Mouse (Mus musculus): Measurements from ENCODE around the gene Tenm2.
A peak's percentile ranks its signal among the peaks of the same experiment; 100 is the strongest.

The Tenm2 gene

GRCm38 (mm10) chr11:36488666-36489065 is 747.1 kb downstream of the Tenm2 start:
- peak; percentile 60 for DNase-seq (ENCODE audit: low read depth, low spot score)

GRCm38 (mm10) chr11:36486092-36486491 is 749.7 kb downstream of the Tenm2 start:
- peak; percentile 59 for DNase-seq (ENCODE audit: low read depth, low spot score)

GRCm38 (mm10) chr11:36484466-36485069 is 751.2 kb downstream of the Tenm2 start:
- DNase-seq (ENCODE audit: low read depth, low spot score): peak; percentile 76

GRCm38 (mm10) chr11:36482136-36482535 is 753.6 kb downstream of the Tenm2 start:
- DNase-seq (ENCODE audit: low read depth, low spot score): peak; percentile 35

- DNase-seq (ENCODE audit: low read depth, low spot score): no peak
These were observed 754.2 kb downstream of the Tenm2 start for GRCm38 (mm10) chr11:36481524-36481923.

GRCm38 (mm10) chr11:36481086-36481485 is 754.7 kb downstream of the Tenm2 start:
- DNase-seq (ENCODE audit: low read depth, low spot score): no peak

- no peak for DNase-seq (ENCODE audit: low read depth, low spot score)
These were observed 765.8 kb downstream of the Tenm2 start for GRCm38 (mm10) chr11:36469811-36470551.

GRCm38 (mm10) chr11:36458451-36458850 is 777.3 kb downstream of the Tenm2 start:
- peak; percentile 68 for DNase-seq (ENCODE audit: low read depth, low spot score)

GRCm38 (mm10) chr11:36454076-36454475 is 781.7 kb downstream of the Tenm2 start:
- DNase-seq (ENCODE audit: low read depth, low spot score): no peak

GRCm38 (mm10) chr11:36452436-36452835 is 783.3 kb downstream of the Tenm2 start:
- DNase-seq (ENCODE audit: low read depth, low spot score): peak; percentile 65

GRCm38 (mm10) chr11:36446351-36446750 is 789.4 kb downstream of the Tenm2 start:
- no peak for DNase-seq (ENCODE audit: low read depth, low spot score)

- DNase-seq (ENCODE audit: low read depth, low spot score): no peak
These were observed 791.9 kb downstream of the Tenm2 start for GRCm38 (mm10) chr11:36443821-36444220.

GRCm38 (mm10) chr11:36441801-36442200 is 794.0 kb downstream of the Tenm2 start:
- no peak for DNase-seq (ENCODE audit: low read depth, low spot score)

- DNase-seq (ENCODE audit: low read depth, low spot score): no peak
These were observed 799.5 kb downstream of the Tenm2 start for GRCm38 (mm10) chr11:36436251-36436650.

- DNase-seq (ENCODE audit: low read depth, low spot score): no peak
These were observed 806.8 kb downstream of the Tenm2 start for GRCm38 (mm10) chr11:36428947-36429346.

GRCm38 (mm10) chr11:36424959-36425358 is 810.8 kb downstream of the Tenm2 start:
- DNase-seq (ENCODE audit: low read depth, low spot score): no peak

- DNase-seq (ENCODE audit: low read depth, low spot score): no peak
These were observed 815.7 kb downstream of the Tenm2 start for GRCm38 (mm10) chr11:36420047-36420446.

GRCm38 (mm10) chr11:36415244-36415643 is 820.5 kb downstream of the Tenm2 start:
- DNase-seq (ENCODE audit: low read depth, low spot score): no peak

- no peak for DNase-seq (ENCODE audit: low read depth, low spot score)
These were observed 824.9 kb downstream of the Tenm2 start for GRCm38 (mm10) chr11:36410881-36411280.

GRCm38 (mm10) chr11:36395803-36396710 is 839.7 kb downstream of the Tenm2 start:
- no peak for DNase-seq (ENCODE audit: low read depth, low spot score)

GRCm38 (mm10) chr11:36384696-36385095 is 851.1 kb downstream of the Tenm2 start:
- no peak for DNase-seq (ENCODE audit: low read depth, low spot score)

GRCm38 (mm10) chr11:36371814-36372213 is 864.0 kb downstream of the Tenm2 start:
- DNase-seq (ENCODE audit: low read depth, low spot score): peak; percentile 53

Measured in brain, adult 2 months (tissue).